Mouse (Mus musculus): ENCODE measurements around the gene Zfp385b. TPM values are rescaled to one million over a fixed set of nuclear protein-coding genes. Genes with fewer than 3 reads are reported as not detected.

Gene Zfp385b
- polyA plus RNA-seq, 1 experiment from 2014 or later = 3.3 TPM

DNA sequence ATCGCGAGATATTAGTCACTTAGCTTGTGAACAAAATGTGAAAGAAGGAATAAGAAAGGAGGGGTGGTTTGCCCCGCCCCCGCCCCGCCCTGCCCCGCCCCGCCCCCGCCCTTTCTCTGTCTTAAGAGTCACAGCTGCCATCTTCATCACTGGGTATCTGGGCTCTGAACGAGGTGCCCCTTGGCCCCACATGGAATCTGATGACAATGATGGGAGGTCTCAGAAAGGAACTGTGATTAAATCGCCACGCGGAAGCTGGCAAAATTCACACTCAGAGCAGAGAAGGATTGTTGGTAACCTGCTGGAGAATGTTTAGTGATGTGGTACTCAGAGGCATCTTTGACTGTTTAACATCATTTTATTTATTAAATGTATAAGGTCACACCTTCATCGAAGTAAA lies 417.1 kb downstream of the Zfp385b start:
- WGBS = 22% methylated on average over 13 of the region's 13 CpGs
- peak overlapping the region; percentile 32 for H3K4me3 ChIP-seq
- no peak overlapping the region for H3K27ac ChIP-seq (replicated peaks)
- peaks cover 12% of the 10 kb centered on the region for H3K4me1 ChIP-seq
- peak overlapping the region; percentile 64 for H3K4me2 ChIP-seq
- H3K27me3 ChIP-seq (replicated peaks) = 0 out of 2 replicates have a peak, but pooled peaks cover 5% of the 10 kb centered on the region
- H3K9me3 ChIP-seq = no peaks in the 10 kb centered on the region
- peak overlapping the region; percentile 58; the same call in 1 of the 2 replicates for H3K9ac ChIP-seq
- no peaks in the 10 kb centered on the region for H3K36me3 ChIP-seq
- ATAC-seq (ENCODE audit: extremely low read depth, insufficient number of reproducible peaks, low FRiP score, low TSS enrichment) = no peak

DNA sequence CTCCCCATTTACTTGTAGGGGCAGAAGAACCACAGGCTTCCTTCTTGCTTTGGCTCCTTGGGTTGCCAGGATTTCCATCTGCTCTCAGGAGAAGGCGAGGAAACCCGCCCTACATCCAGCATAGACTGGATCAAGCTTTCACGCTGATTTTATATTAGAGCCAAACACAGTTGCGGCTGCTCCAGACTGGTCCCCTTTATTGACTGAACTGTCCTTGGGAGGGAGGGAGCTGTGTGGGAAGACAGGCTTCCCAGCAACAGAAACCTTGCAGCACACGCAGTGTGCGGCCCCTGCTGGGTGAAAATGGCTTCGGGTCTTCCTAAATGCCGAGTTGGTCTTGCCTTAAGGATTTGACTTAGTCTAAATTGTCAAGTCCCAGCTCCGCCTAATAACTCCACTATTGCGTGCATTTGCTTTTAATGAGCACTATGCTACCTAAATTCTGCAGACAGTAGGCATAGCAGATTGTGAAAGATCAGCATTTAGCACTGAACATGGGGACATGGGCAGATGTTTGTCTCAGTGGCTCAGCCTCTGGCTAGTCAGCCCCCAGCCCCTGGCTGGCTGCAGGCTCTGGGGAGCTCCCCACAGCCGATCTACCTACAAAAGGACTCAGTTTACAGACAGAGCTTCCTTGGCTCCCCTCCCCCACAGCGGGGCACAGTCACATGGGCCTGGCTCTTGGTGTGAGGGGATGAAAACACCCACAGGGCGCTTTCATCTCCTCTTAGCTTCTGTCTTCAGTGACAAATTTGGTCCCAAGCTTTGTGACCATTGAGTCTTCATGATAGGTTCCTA lies 417.8 kb downstream of the Zfp385b start:
- Histone ChIP-seq H3K4me2 (peak overlapping the region; percentile 64), H3K4me1 (peaks cover 12% of the 10 kb centered on the region), H3K36me3 (no peaks in the 10 kb centered on the region), H3K9ac (peak overlapping the region; percentile 58), H3K27ac (replicated peaks) (no peak overlapping the region), H3K4me3 (peak overlapping the region; percentile 32), H3K9me3 (no peaks in the 10 kb centered on the region), H3K27me3 (replicated peaks) (0 out of 2 replicates have a peak, but pooled peaks cover 5% of the 10 kb centered on the region)
- no peak for ATAC-seq (ENCODE audit: extremely low read depth, insufficient number of reproducible peaks, low FRiP score, low TSS enrichment)
- 6% methylated on average over 13 of the region's 13 CpGs for WGBS

DNA sequence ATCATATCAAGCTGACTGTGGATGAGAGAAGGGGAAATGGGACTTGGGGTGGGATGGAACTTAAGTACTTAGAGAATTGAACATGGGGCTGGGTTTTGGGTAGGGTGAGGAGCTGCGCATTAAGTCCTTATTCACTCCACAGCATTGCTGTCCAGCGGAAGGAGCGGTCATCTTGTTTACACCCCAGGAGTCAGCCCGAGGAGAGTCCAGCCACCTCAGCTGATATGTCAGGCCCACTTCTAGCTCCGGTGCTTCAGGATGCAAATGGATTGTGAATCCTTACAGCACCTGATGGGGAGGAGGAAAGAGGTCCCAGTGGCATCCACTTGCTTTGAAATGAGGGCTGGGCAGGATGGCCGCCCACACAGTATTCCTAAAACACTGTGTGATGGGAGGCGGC lies 425.6 kb downstream of the Zfp385b start:
- no peak overlapping the region for H3K4me3 ChIP-seq
- H3K4me1 ChIP-seq = peaks cover 11% of the 10 kb centered on the region
- H3K27me3 ChIP-seq (replicated peaks) = no peaks in the 10 kb centered on the region
- H3K27ac ChIP-seq (replicated peaks) = no peak overlapping the region
- no peak for ATAC-seq (ENCODE audit: extremely low read depth, insufficient number of reproducible peaks, low FRiP score, low TSS enrichment)
- H3K4me2 ChIP-seq = no peak overlapping the region
- no peaks in the 10 kb centered on the region for H3K36me3 ChIP-seq
- H3K9ac ChIP-seq = no peak overlapping the region
- 90% methylated on average over 7 of the region's 7 CpGs for WGBS
- H3K9me3 ChIP-seq = no peaks in the 10 kb centered on the region

DNA sequence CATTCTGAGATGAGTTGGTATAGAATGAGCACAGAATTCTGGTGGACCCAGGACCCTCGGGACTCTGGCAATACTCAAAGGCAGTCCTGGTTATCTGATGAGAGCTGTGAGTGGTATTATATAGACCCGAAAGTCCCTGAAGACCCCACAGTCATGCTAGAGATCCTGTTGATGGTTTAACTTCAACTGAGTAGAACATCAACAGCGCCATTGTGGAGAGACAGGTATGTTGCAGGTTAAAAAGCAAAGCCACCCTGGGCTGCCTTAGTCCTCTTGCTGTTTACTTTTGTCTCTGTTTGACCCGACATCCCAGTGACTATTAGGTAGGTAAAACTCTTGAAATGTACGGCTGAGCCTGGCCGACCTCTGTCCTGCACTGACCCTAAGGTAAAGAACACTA lies 431.3 kb downstream of the Zfp385b start:
- no peak for ATAC-seq (ENCODE audit: extremely low read depth, insufficient number of reproducible peaks, low FRiP score, low TSS enrichment)
- no peaks in the 10 kb centered on the region for H3K9me3 ChIP-seq
- H3K4me3 ChIP-seq = no peak overlapping the region
- 69% methylated on average over 6 of the region's 6 CpGs for WGBS
- H3K27me3 ChIP-seq (replicated peaks) = no peaks in the 10 kb centered on the region
- no peak overlapping the region for H3K9ac ChIP-seq
- no peaks in the 10 kb centered on the region for H3K36me3 ChIP-seq
- H3K4me1 ChIP-seq = peaks cover 9% of the 10 kb centered on the region
- H3K27ac ChIP-seq (replicated peaks) = no peak overlapping the region
- no peak overlapping the region for H3K4me2 ChIP-seq

DNA sequence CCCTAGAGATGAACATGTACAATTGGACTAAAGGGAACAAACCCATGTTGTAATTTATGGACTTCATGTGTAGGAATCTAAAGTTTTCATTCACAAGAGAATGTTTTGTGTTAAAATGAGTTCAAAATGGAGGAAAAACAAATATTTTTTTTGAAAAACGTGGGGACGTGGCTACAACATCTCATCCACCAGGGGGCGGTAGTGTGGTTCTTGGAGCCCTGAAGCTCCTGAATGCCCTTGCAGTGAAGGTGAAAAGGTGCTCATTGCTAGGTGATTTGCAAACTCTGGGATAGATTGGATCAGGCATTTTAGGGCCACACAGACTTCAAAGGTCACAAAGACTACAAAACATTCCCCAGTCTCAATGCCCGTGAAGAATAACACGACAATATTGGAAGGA lies 432.9 kb downstream of the Zfp385b start:
- 23% methylated on average over 5 of the region's 5 CpGs for WGBS
- Histone ChIP-seq H3K9me3 (no peaks in the 10 kb centered on the region), H3K36me3 (no peaks in the 10 kb centered on the region), H3K9ac (no peak overlapping the region), H3K4me3 (no peak overlapping the region), H3K4me1 (peaks cover 6% of the 10 kb centered on the region), H3K27ac (replicated peaks) (no peak overlapping the region), H3K4me2 (no peak overlapping the region), H3K27me3 (replicated peaks) (no peaks in the 10 kb centered on the region)
- ATAC-seq (ENCODE audit: extremely low read depth, insufficient number of reproducible peaks, low FRiP score, low TSS enrichment) = no peak

DNA sequence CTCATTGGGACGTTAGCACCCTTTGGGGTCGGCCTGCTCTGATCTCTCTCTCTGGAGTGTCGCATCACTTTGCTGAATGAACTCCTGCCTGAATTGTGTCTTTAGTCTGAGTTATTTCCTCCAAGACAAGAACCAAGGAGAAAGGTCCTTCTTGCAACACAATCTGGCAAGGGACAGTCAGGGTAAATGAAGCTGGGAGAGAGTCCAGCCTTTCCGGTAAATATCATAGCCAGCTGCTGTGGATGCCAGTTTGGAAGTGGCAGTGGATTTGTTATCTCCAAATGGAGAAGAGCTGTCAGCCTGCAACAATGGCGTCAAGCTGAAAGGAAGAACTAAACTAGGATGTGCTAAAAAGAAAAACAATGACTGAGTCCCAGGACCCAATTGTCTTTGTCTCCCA lies 436.7 kb downstream of the Zfp385b start:
- no peak overlapping the region for H3K9ac ChIP-seq
- no peak overlapping the region for H3K4me3 ChIP-seq
- H3K36me3 ChIP-seq = no peaks in the 10 kb centered on the region
- ATAC-seq (ENCODE audit: extremely low read depth, insufficient number of reproducible peaks, low FRiP score, low TSS enrichment) = no peak
- 56% methylated on average over 5 of the region's 5 CpGs for WGBS
- H3K4me1 ChIP-seq = peaks cover 6% of the 10 kb centered on the region
- H3K27me3 ChIP-seq (replicated peaks) = no peaks in the 10 kb centered on the region
- no peaks in the 10 kb centered on the region for H3K9me3 ChIP-seq
- no peak overlapping the region for H3K27ac ChIP-seq (replicated peaks)
- no peak overlapping the region for H3K4me2 ChIP-seq

DNA sequence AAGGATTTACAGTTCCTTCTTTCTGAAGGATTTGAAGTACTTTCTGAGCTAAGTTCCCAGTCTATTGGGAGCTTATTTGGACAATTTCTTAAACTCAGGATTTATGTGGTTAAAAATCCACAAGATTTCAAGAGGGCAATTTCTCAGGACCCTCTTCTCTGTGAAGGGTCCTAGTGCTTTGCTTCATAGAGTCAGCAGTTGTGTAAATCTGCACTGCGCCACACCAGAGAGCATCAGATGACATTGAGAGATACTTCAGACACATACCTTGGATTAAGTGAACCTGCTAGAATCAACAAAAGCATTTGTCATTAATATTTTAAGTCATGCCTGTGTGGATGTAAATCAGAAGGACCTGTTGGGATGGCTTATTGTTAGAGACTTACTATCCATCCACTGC lies 439.5 kb downstream of the Zfp385b start:
- ATAC-seq (ENCODE audit: extremely low read depth, insufficient number of reproducible peaks, low FRiP score, low TSS enrichment) = no peak
- Histone ChIP-seq H3K36me3 (no peaks in the 10 kb centered on the region), H3K27ac (replicated peaks) (no peak overlapping the region), H3K27me3 (replicated peaks) (no peaks in the 10 kb centered on the region), H3K9me3 (no peaks in the 10 kb centered on the region), H3K4me1 (peaks cover 6% of the 10 kb centered on the region), H3K9ac (no peak overlapping the region), H3K4me3 (no peak overlapping the region), H3K4me2 (no peak overlapping the region)
- WGBS = 86% methylated on average over 1 of the region's 1 CpGs

DNA sequence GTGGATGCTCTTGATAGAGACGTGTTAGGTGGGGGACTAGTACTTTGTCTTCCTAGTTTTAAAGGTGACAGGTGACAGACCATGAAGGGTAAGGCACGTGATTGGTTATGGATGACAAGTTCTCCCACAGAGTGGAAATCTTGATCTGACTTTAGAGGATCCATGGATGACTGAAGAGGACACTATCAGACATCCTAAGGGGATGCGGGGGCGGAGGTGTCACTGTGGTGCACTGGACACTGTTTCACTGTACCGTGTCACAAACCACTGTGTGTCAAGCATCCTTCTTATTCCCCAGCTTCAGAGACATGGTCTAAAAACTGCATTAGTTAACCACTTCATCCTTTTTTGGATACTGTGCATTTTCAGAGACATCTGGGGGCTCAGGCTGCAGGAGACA lies 440.1 kb downstream of the Zfp385b start:
- H3K9me3 ChIP-seq = no peaks in the 10 kb centered on the region
- no peak overlapping the region for H3K4me3 ChIP-seq
- no peaks in the 10 kb centered on the region for H3K36me3 ChIP-seq
- H3K27me3 ChIP-seq (replicated peaks) = no peaks in the 10 kb centered on the region
- no peak overlapping the region for H3K27ac ChIP-seq (replicated peaks)
- WGBS = 82% methylated on average over 5 of the region's 5 CpGs
- peaks cover 6% of the 10 kb centered on the region for H3K4me1 ChIP-seq
- ATAC-seq (ENCODE audit: extremely low read depth, insufficient number of reproducible peaks, low FRiP score, low TSS enrichment) = no peak
- H3K9ac ChIP-seq = no peak overlapping the region
- no peak overlapping the region for H3K4me2 ChIP-seq

DNA sequence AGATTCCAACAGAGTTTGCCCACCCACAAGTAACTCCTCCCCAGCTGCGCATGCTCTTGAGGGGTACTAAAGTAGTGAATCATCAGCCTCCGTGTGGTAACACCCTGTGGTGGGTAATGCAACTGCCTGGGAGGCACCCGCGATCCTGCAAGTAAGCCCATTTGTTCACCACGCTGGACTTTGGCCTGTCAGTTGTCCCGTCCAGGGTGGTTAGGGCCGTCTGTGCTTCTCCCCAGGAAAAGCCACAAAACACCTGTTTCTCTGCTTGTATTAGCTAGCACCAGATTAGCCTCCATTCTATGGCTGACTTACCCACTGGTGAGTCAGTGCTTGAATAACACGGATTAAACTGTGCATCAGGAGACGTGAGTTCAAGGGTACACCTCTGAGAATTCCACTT lies 442.6 kb downstream of the Zfp385b start:
- Histone ChIP-seq H3K4me2 (no peak overlapping the region), H3K4me3 (no peak overlapping the region), H3K9me3 (no peaks in the 10 kb centered on the region), H3K4me1 (no peaks in the 10 kb centered on the region), H3K27ac (replicated peaks) (no peak overlapping the region), H3K27me3 (replicated peaks) (no peaks in the 10 kb centered on the region), H3K9ac (no peak overlapping the region), H3K36me3 (no peaks in the 10 kb centered on the region)
- WGBS = 69% methylated on average over 9 of the region's 9 CpGs
- ATAC-seq (ENCODE audit: extremely low read depth, insufficient number of reproducible peaks, low FRiP score, low TSS enrichment) = no peak

DNA sequence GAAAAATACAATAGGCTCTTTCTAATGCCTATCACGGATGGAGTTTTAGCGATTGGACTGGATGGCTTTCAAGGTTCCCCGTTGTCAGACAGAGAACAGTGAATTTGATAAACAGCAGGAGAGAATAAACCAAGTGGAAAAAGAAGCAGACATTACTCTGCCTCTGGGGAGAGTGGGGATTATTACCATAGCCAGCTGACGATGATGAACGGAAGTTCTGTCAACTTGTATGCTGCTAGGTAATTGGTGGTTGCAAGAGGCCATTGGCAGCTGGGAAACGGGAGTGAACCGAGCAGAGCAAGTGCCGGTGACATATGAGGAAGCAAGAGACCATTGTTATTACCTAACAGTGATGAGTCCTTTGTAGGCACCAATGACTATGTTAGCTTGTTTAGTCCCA lies 444.3 kb downstream of the Zfp385b start:
- Histone ChIP-seq H3K4me2 (no peak overlapping the region), H3K36me3 (no peaks in the 10 kb centered on the region), H3K4me3 (no peak overlapping the region), H3K27me3 (replicated peaks) (no peaks in the 10 kb centered on the region), H3K9ac (no peak overlapping the region), H3K27ac (replicated peaks) (no peak overlapping the region), H3K9me3 (no peaks in the 10 kb centered on the region), H3K4me1 (no peaks in the 10 kb centered on the region)
- ATAC-seq (ENCODE audit: extremely low read depth, insufficient number of reproducible peaks, low FRiP score, low TSS enrichment) = no peak
- WGBS = 69% methylated on average over 8 of the region's 8 CpGs

DNA sequence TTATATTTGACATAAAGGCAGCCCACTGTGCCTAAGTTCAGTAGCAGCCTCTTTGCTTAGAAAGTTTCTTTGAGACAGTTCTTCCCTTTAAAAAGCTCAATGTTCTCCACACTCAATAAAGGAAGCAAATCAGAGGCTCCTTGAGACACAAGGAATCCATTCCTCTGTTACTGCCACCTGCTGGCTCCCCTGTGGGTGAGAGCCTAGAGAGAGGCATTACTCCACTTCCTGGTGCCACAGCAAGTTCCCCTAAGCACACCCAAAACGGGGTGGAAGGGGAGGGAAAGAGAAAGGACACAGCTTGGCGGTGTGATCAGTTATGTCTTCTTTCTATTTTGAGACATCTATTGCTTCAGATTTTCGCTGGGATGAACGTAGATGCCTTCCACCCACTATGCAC lies 450.3 kb downstream of the Zfp385b start:
- H3K9ac ChIP-seq = no peak overlapping the region
- no peaks in the 10 kb centered on the region for H3K36me3 ChIP-seq
- no peaks in the 10 kb centered on the region for H3K27me3 ChIP-seq (replicated peaks)
- no peak overlapping the region for H3K4me2 ChIP-seq
- WGBS = 43% methylated on average over 4 of the region's 4 CpGs
- no peak for ATAC-seq (ENCODE audit: extremely low read depth, insufficient number of reproducible peaks, low FRiP score, low TSS enrichment)
- no peaks in the 10 kb centered on the region for H3K9me3 ChIP-seq
- no peaks in the 10 kb centered on the region for H3K4me1 ChIP-seq
- no peak overlapping the region for H3K27ac ChIP-seq (replicated peaks)
- no peak overlapping the region for H3K4me3 ChIP-seq

Data from heart, embryonic 13.5 days (tissue).